Mouse (Mus musculus) inflammation-experienced regulatory T-cells, adult 6 months (primary cell): ENCODE data around the gene Camk2b. TPM values are rescaled to one million over a fixed set of nuclear protein-coding genes. Genes with fewer than 3 reads are reported as not detected.
"Not testable (repeated sequence)": the region's sequence is repeated elsewhere in the genome, so short reads cannot be mapped to it uniquely, and the experiment has no call there.

ENCODE experiments used
- ATAC-seq: one replicate; pipeline ENCODE4 v1.8.0; 2017
- polyA plus RNA-seq, 3 experiments: library from polyadenylated mRNA; unstranded; fragments of 100-300 nt; shearing (Covaris generic); gene quantifications; one replicate each; pipeline ENCODE4 v1.2.1; 2017

Camk2b gene
- polyA plus RNA-seq, 3 experiments from 2014 or later, result 5.3 to 16.7 (median 11.0) TPM

GRCm38 (mm10) chr11:5980108-5980507 is 86.1 kb downstream of the Camk2b start:
- no peak for ATAC-seq

- ATAC-seq, result no peak
These were observed 87.1 kb downstream of the Camk2b start for GRCm38 (mm10) chr11:5979088-5979487.

GRCm38 (mm10) chr11:5976106-5976505 is 90.1 kb downstream of the Camk2b start:
- no peak for ATAC-seq

- no peak for ATAC-seq
These were observed 91.1 kb downstream of the Camk2b start for GRCm38 (mm10) chr11:5975068-5975467.

- ATAC-seq, result no peak
These were observed 92.1 kb downstream of the Camk2b start for GRCm38 (mm10) chr11:5974053-5974452.

- ATAC-seq, result no peak
These were observed 93.0 kb downstream of the Camk2b start for GRCm38 (mm10) chr11:5973151-5973550.

- no peak for ATAC-seq
These were observed 95.0 kb downstream of the Camk2b start for GRCm38 (mm10) chr11:5971202-5971601.

- ATAC-seq, result no peak
These were observed 97.9 kb downstream of the Camk2b start for GRCm38 (mm10) chr11:5968223-5968622.

GRCm38 (mm10) chr11:5966751-5967150 is 99.4 kb downstream of the Camk2b start:
- no peak for ATAC-seq

- no peak for ATAC-seq
These were observed 100.3 kb downstream of the Camk2b start for GRCm38 (mm10) chr11:5965865-5966264.

GRCm38 (mm10) chr11:5960051-5960450 is 106.1 kb downstream of the Camk2b start:
- no peak for ATAC-seq

GRCm38 (mm10) chr11:5955546-5956276 is 110.5 kb downstream of the Camk2b start, which contains the start of gene Ykt6:
Ykt6 (plus strand) TSS chr11:5955693.
- peak; percentile 75 for ATAC-seq

- peak; percentile 65 for ATAC-seq
These were observed 111.1 kb downstream of the Camk2b start for GRCm38 (mm10) chr11:5954965-5955504.

GRCm38 (mm10) chr11:5954435-5954834 is 111.7 kb downstream of the Camk2b start:
- ATAC-seq, result no peak

GRCm38 (mm10) chr11:5953130-5953765 is 112.9 kb downstream of the Camk2b start:
- ATAC-seq, result no peak

GRCm38 (mm10) chr11:5952501-5952900 is 113.7 kb downstream of the Camk2b start:
- ATAC-seq, result no peak

GRCm38 (mm10) chr11:5949586-5950352 is 116.4 kb downstream of the Camk2b start, which contains the start of gene Gck:
Gck (minus strand) TSS chr11:5950081.
- no peak for ATAC-seq

- no peak for ATAC-seq
These were observed 117.5 kb downstream of the Camk2b start for GRCm38 (mm10) chr11:5948546-5949250.

GRCm38 (mm10) chr11:5947796-5948195 is 118.4 kb downstream of the Camk2b start:
- ATAC-seq, result no peak

- ATAC-seq, result no peak
These were observed 121.1 kb downstream of the Camk2b start for GRCm38 (mm10) chr11:5945096-5945495.

- no peak for ATAC-seq
These were observed 123.2 kb downstream of the Camk2b start for GRCm38 (mm10) chr11:5942966-5943365.

- ATAC-seq, result not testable (repeated sequence)
These were observed 131.6 kb downstream of the Camk2b start for GRCm38 (mm10) chr11:5934531-5934930.
